Mouse (Mus musculus) embryonic facial prominence, embryonic 14.5 days (tissue): ENCODE measurements around the gene Polg. TPM values are rescaled to one million over a fixed set of nuclear protein-coding genes. Genes with fewer than 3 reads are reported as not detected.

Experiments
- ATAC-seq: fragments of 200-750 bp; cut with Nextera tagmentation; 2 replicates; pipeline ENCODE4 v1.8.0; 2017; ENCODE audit warnings: low read depth, moderate number of reproducible peaks, moderate TSS enrichment
- DNase-seq: peaks from one replicate; pipeline ENCODE4 v3.0.0-alpha.2; 2015; ENCODE audit warnings: low spot score
- H3K27ac ChIP-seq: fragments of 300-500 bp; sonication (generic); replicated peaks from 2 replicates; pipeline ENCODE4 v1.5.1; 2014; ENCODE audit warnings: low read depth, mild to moderate bottlenecking, low read length, moderate library complexity
- H3K27me3 ChIP-seq: fragments of 300-500 bp; sonication (generic); replicated peaks from 2 replicates; pipeline ENCODE4 v1.6.1; 2014; ENCODE audit warnings: low read length; ENCODE audit not compliant: control insufficient read depth, insufficient read depth
- H3K36me3 ChIP-seq: fragments of 300-500 bp; sonication (generic); 2 replicates; pipeline ENCODE4 v1.6.1; 2014; ENCODE audit warnings: low read length, mixed read lengths; ENCODE audit not compliant: control insufficient read depth, insufficient read depth
- H3K4me1 ChIP-seq: fragments of 300-500 bp; sonication (generic); 2 replicates; pipeline ENCODE4 v1.6.1; 2014; ENCODE audit warnings: antibody characterized with exemption, low read length; ENCODE audit not compliant: control insufficient read depth, insufficient read depth
- H3K4me2 ChIP-seq: fragments of 300-500 bp; sonication (generic); 2 replicates; pipeline ENCODE4 v1.6.1; 2014; ENCODE audit warnings: low read depth, mild to moderate bottlenecking, low read length, moderate library complexity, mixed read lengths
- H3K4me3 ChIP-seq: fragments of 300-500 bp; sonication (generic); 2 replicates; pipeline ENCODE4 v1.5.1; 2014; ENCODE audit warnings: low read depth, mild to moderate bottlenecking, low read length
- H3K9ac ChIP-seq: fragments of 300-500 bp; sonication (generic); 2 replicates; pipeline ENCODE4 v1.6.1; 2014; ENCODE audit warnings: low read depth, mild to moderate bottlenecking, low read length, moderate library complexity, mixed read lengths
- H3K9me3 ChIP-seq: fragments of 300-500 bp; sonication (generic); 2 replicates; pipeline ENCODE4 v1.6.1; 2016; ENCODE audit warnings: low read length; ENCODE audit not compliant: control insufficient read depth
- WGBS: fragments of 180-500 bp; shearing (Covaris S2); extraction: QIAGEN DNeasy Blood & Tissue Kit; methylation state at CpG from one replicate; pipeline ENCODE4 v1.1.7; 2014; 5-methylcytosine and 5-hydroxymethylcytosine counted together
- polyA plus RNA-seq: library from polyadenylated mRNA; unstranded; fragments of >200 nt; fragmentation: Nextera tagmentation; extraction: Ambion mirVana; gene quantifications from 2 replicates; pipeline ENCODE4 v1.2.1, GENCODE M21; 2014

Polg gene
- polyA plus RNA-seq, 1 experiment from 2014 or later: 38.7 TPM

DNA sequence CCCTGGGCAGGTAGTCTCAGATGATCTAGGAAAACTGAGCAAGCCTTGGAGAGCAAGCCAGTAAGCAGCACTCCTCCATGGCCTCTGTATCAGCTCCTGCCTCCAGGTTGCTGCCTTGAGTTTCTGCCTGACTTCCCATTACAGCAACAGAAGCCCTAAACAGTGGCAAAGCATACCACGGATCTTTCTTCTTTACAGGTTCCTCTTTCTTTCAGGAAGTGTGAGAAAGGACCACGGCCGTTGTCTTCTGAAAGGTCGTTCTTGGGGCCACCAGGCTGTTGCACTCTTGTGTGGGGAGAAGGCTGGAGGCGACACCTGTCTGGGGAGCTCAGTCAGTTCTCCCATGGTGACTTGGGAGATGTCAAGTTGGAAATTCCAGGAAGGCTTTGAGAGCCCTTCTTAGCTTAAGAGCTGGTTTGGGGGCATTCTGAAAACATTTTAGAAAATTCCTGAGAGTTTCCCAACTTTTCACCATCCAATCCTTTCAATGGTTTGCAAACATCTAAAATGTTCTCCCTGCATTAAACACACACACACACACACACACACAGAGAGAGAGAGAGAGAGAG lies 8.8 kb upstream of the Polg start:
- H3K9me3 ChIP-seq: no peaks in the 10 kb centered on the region
- H3K27me3 ChIP-seq: no peaks in the 10 kb centered on the region
- no peaks in the 10 kb centered on the region for H3K36me3 ChIP-seq
- H3K27ac ChIP-seq: no peak overlapping the region
- no peak overlapping the region for H3K4me2 ChIP-seq
- ATAC-seq (no peak), DNase-seq (no peak)
- H3K4me3 ChIP-seq: no peak overlapping the region
- WGBS: 79% methylated on average over 5 of the region's 5 CpGs
- H3K9ac ChIP-seq: no peak overlapping the region
- no peaks in the 10 kb centered on the region for H3K4me1 ChIP-seq

- no peaks in the 10 kb centered on the region for H3K27me3 ChIP-seq
- no peak for ATAC-seq
- H3K36me3 ChIP-seq: no peaks in the 10 kb centered on the region
- H3K9ac ChIP-seq: no peak overlapping the region
- no peak overlapping the region for H3K4me2 ChIP-seq
- H3K4me1 ChIP-seq: no peaks in the 10 kb centered on the region
- no peak overlapping the region for H3K27ac ChIP-seq
- no peaks in the 10 kb centered on the region for H3K9me3 ChIP-seq
- DNase-seq: no peak
- no peak overlapping the region for H3K4me3 ChIP-seq
- 85% methylated on average over 9 of the region's 9 CpGs for WGBS
These were observed 7.5 kb upstream of the Polg start for GRCm38 (mm10) chr7:79473496-79474194.

DNA sequence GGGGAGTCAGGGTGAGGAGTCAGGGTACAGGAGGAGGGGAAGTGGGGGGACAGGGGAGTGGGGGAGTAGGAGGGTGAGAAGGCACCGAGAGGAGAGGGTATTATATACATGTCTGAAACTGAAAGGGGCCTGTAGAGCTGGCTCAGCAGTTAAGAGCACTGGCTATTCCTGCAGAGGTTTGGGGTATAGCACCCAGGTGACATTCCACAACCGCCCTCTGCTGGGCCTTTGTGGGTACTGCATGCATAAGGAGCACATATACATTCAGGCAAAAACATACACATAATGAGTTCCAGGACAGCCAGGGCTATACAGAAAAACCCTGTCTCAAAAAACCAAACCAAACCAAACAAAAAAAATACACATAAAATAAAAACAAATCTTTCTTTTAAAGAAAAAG lies 6.6 kb upstream of the Polg start:
- Histone ChIP-seq H3K4me3 (no peak overlapping the region), H3K4me2 (no peak overlapping the region), H3K27ac (no peak overlapping the region), H3K9ac (no peak overlapping the region), H3K36me3 (no peaks in the 10 kb centered on the region), H3K4me1 (no peaks in the 10 kb centered on the region), H3K27me3 (no peaks in the 10 kb centered on the region), H3K9me3 (no peaks in the 10 kb centered on the region)
- no peak for ATAC-seq
- WGBS: 54% methylated on average over 2 of the region's 2 CpGs
- DNase-seq: no peak

- no peak overlapping the region for H3K27ac ChIP-seq
- DNase-seq (no peak), ATAC-seq (no peak)
- H3K9me3 ChIP-seq: no peaks in the 10 kb centered on the region
- no peaks in the 10 kb centered on the region for H3K36me3 ChIP-seq
- WGBS: 65% methylated on average over 7 of the region's 7 CpGs
- no peaks in the 10 kb centered on the region for H3K4me1 ChIP-seq
- H3K9ac ChIP-seq: no peak overlapping the region
- H3K4me2 ChIP-seq: no peak overlapping the region
- no peaks in the 10 kb centered on the region for H3K27me3 ChIP-seq
- H3K4me3 ChIP-seq: no peak overlapping the region
These were observed 5.3 kb upstream of the Polg start for GRCm38 (mm10) chr7:79471436-79471835.

DNA sequence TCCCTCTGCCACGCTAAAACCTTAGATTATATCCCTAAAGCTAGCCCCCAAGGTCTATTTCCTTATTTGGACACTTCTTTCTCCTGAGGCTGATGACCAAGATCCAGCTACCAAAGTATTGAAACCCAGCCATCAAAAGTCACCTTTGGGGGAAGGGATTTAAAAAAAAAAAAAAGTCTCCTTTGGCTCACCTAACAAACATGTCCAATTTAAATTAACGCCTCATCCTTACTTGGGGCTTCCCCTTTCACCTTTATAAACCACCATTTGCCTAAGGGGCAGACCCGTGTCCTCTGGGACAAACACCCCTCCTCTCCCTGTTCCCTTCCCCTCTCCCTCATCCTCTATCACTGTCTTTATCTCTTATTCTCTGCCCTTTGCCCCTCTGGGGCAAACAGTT lies 4.6 kb upstream of the Polg start:
- H3K9ac ChIP-seq: no peak overlapping the region
- H3K4me1 ChIP-seq: no peaks in the 10 kb centered on the region
- DNase-seq (no peak), ATAC-seq (no peak)
- no peaks in the 10 kb centered on the region for H3K36me3 ChIP-seq
- no peak overlapping the region for H3K4me3 ChIP-seq
- H3K4me2 ChIP-seq: no peak overlapping the region
- WGBS: 51% methylated on average over 3 of the region's 3 CpGs
- no peaks in the 10 kb centered on the region for H3K27me3 ChIP-seq
- H3K9me3 ChIP-seq: no peaks in the 10 kb centered on the region
- H3K27ac ChIP-seq: no peak overlapping the region

GRCm38 (mm10) chr7:79469766-79470165 lies 3.6 kb upstream of the Polg start:
- DNase-seq (no peak), ATAC-seq (no peak)
- no peaks in the 10 kb centered on the region for H3K27me3 ChIP-seq
- H3K4me3 ChIP-seq: no peak overlapping the region
- WGBS: 79% methylated on average over 5 of the region's 5 CpGs
- H3K36me3 ChIP-seq: 0 out of 2 replicates have a peak, but pooled peaks cover 2% of the 10 kb centered on the region
- no peak overlapping the region for H3K4me2 ChIP-seq
- no peak overlapping the region for H3K27ac ChIP-seq
- H3K9me3 ChIP-seq: no peaks in the 10 kb centered on the region
- peaks cover 2% of the 10 kb centered on the region for H3K4me1 ChIP-seq
- no peak overlapping the region for H3K9ac ChIP-seq

DNA sequence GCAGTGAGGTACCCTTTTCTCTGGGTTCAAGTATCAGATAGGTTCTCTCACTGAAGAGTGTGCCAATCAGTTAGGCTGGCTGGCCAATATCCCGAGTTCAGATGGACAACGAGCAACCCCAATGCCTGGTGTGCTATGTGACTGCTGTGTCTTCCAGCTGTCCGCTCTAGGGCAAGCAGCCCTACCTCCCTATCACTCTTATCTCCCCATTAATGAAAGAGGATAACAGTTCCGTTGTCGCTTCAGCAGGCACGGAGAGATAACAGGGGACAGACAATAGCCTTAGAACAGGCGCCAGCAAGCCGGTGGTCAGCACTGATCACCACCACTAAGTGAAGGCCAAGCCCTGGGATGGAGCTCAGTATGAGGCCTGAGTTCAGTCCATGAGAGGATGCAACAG lies 2.8 kb upstream of the Polg start:
- WGBS: 57% methylated on average over 8 of the region's 8 CpGs
- H3K9me3 ChIP-seq: no peaks in the 10 kb centered on the region
- H3K27me3 ChIP-seq: no peaks in the 10 kb centered on the region
- DNase-seq (no peak), ATAC-seq (no peak)
- H3K4me2 ChIP-seq: no peak overlapping the region
- peaks cover 9% of the 10 kb centered on the region for H3K4me1 ChIP-seq
- no peak overlapping the region for H3K9ac ChIP-seq
- no peak overlapping the region for H3K4me3 ChIP-seq
- peaks cover 10% of the 10 kb centered on the region; the same call in 1 of the 2 replicates for H3K36me3 ChIP-seq
- no peak overlapping the region for H3K27ac ChIP-seq

DNA sequence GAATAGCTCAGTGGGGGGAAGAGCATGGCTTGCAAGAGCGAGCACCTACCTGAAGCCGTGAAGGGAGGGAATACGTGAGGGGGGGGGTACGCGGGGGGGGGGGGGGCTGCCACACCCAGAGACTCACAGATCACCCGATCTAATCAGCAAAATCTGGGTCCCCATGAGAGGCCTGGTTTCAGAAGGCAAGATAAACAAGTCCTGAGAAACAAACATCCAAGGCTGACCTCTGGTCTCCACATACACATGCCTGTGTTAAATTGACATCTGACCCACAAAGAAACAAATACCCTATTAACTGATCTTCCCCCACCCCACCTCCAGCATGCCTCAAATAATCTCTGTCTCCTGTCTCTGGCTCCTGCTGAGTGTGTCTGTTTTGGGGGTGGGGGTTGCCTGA lies 1.8 kb upstream of the Polg start:
- H3K9ac ChIP-seq: 0 out of 2 replicates have a peak overlapping the region, but pooled peaks have one; percentile 64
- peaks cover 16% of the 10 kb centered on the region; the same call in 1 of the 2 replicates for H3K36me3 ChIP-seq
- H3K4me1 ChIP-seq: peaks cover 9% of the 10 kb centered on the region

More for the DNA sequence above, 1.8 kb upstream of the Polg start:
- no peaks in the 10 kb centered on the region for H3K27me3 ChIP-seq
- peak overlapping the region; percentile 93 for H3K4me2 ChIP-seq
- no peaks in the 10 kb centered on the region for H3K9me3 ChIP-seq
- no peak for ATAC-seq
- peak overlapping the region; percentile 93 for H3K4me3 ChIP-seq
- WGBS: 0% methylated on average over 3 of the region's 6 CpGs
- no peak for DNase-seq
- no peak overlapping the region for H3K27ac ChIP-seq
